Mouse (Mus musculus) liver, embryonic 14.5 days (tissue): ENCODE data around the gene Camp. TPM values are rescaled to one million over a fixed set of nuclear protein-coding genes. Genes with fewer than 3 reads are reported as not detected.
"Not testable (repeated sequence)": the region's sequence is repeated elsewhere in the genome, so short reads cannot be mapped to it uniquely, and the experiment has no call there.

ENCODE experiments used
- ATAC-seq: fragments of 200-750 bp; cut with Nextera tagmentation; 2 replicates; pipeline ENCODE4 v1.8.0; 2017; ENCODE audit warnings: moderate number of reproducible peaks, mild to moderate bottlenecking, moderate library complexity; ENCODE audit not compliant: insufficient read depth
- DNase-seq, 3 experiments: peaks; one replicate each; pipeline ENCODE4 v3.0.0-alpha.2; 2012 to 2013; ENCODE audit warnings: low read depth in 3 of 3, low spot score in 3 of 3
- H3K27ac ChIP-seq: fragments of 300-500 bp; sonication (generic); 2 replicates; pipeline ENCODE4 v1.5.1; 2014; ENCODE audit warnings: moderate library complexity, mild to moderate bottlenecking, control low read depth, inconsistent platforms
- H3K27me3 ChIP-seq: fragments of 300-500 bp; sonication (generic); 2 replicates; pipeline ENCODE4 v1.6.1; 2014; ENCODE audit warnings: mild to moderate bottlenecking, low read length, moderate library complexity; ENCODE audit not compliant: control insufficient read depth, insufficient read depth
- H3K36me3 ChIP-seq: fragments of 300-500 bp; sonication (generic); replicated peaks from 2 replicates; pipeline ENCODE4 v1.6.1; 2014; ENCODE audit warnings: low read depth; ENCODE audit not compliant: control insufficient read depth, insufficient read depth
- H3K4me1 ChIP-seq, 2 experiments: fragments of 200-500 bp in 1 of 2; fragments of 300-500 bp in 1 of 2; sonication (generic) in 1 of 2; replicated peaks; 2 replicates each; pipeline ENCODE4 v1.6.1; 2012 to 2014; ENCODE audit warnings: antibody characterized with exemption in 1 of 2, inconsistent platforms in 1 of 2, low read length in 1 of 2; ENCODE audit not compliant: control insufficient read depth in 2 of 2, insufficient read depth in 2 of 2
- H3K4me2 ChIP-seq: fragments of 300-500 bp; sonication (generic); 2 replicates; pipeline ENCODE4 v1.6.1; 2014; ENCODE audit warnings: low read depth, mild to moderate bottlenecking, control low read depth, moderate library complexity
- H3K4me3 ChIP-seq, 2 experiments: fragments of 200-500 bp in 1 of 2; fragments of 300-500 bp in 1 of 2; sonication (generic) in 1 of 2; 2 replicates each; pipeline ENCODE4 v1.5.1; 2012 to 2014; ENCODE audit warnings: low read depth in 2 of 2, low read length in 2 of 2, mild to moderate bottlenecking in 2 of 2, control low read depth in 1 of 2, inconsistent platforms in 1 of 2, moderate library complexity in 1 of 2; ENCODE audit not compliant: insufficient read depth in 1 of 2
- H3K9ac ChIP-seq: fragments of 300-500 bp; sonication (generic); replicated peaks from 2 replicates; pipeline ENCODE4 v1.6.1; 2014; ENCODE audit warnings: mild to moderate bottlenecking, control low read depth, moderate library complexity
- H3K9me3 ChIP-seq: fragments of 300-500 bp; sonication (generic); 2 replicates; pipeline ENCODE4 v1.6.1; 2016; ENCODE audit warnings: low read length, mixed read lengths; ENCODE audit not compliant: control insufficient read depth
- CTCF ChIP-seq: IDR thresholded peaks from 2 replicates; pipeline ENCODE4 v1.5.1; 2016; ENCODE audit warnings: antibody characterized with exemption, low read depth, control low read depth
- EP300 ChIP-seq: IDR thresholded peaks from 2 replicates; pipeline ENCODE4 v1.6.1; 2016; ENCODE audit warnings: antibody characterized with exemption, low read depth
- WGBS: fragments of 180-500 bp; shearing (Covaris S2); extraction: QIAGEN DNeasy Blood & Tissue Kit; methylation state at CpG from one replicate; pipeline ENCODE4 v1.1.7; 2014; ENCODE audit not compliant: insufficient replicate concordance; 5-methylcytosine and 5-hydroxymethylcytosine counted together
- microRNA-seq: library from miRNA; unstranded; fragments of <30 nt; microRNA quantifications from one replicate; pipeline ENCODE4, GENCODE M21; 2016
- polyA plus RNA-seq, 2 experiments: library from polyadenylated mRNA; depleted of rRNA in 1 of 2; stranded (reverse) in 1 of 2; unstranded in 1 of 2; fragments of >200 nt; fragmentation: Nextera tagmentation in 1 of 2; extraction: Ambion mirVana in 1 of 2; gene quantifications; 2 replicates each; pipeline versions ENCODE4 v1.2.1 to v1.2.3; 2012 to 2014

The Camp gene
- polyA plus RNA-seq, 2 experiments: 56.1 to 101 TPM

DNA sequence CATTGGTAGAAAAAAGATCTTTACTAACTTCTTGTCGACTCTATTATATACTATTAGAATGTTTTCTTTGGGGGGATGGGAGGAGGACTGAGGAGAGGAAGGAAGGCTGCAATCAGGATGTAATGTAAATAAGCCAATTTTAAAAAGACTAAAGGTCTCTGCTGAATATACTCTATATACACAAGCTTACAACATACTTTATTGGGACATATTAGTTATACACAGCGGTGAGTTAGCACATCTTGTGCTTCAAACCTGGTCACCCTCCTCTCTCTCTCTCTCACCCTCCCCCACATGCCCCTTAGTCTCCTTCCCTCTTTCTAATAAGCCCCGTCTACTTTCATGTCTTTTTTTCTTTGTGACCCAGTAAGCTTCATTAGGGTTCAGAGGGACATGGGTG, 41.5 kb downstream of the Camp start:
- no peak overlapping the region for H3K9ac ChIP-seq
- ATAC-seq (no peak), DNase-seq (no peak)
- no peak overlapping the region for H3K27ac ChIP-seq
- no peaks in the 10 kb centered on the region for H3K9me3 ChIP-seq
- H3K4me3 ChIP-seq: no peak overlapping the region
- no peaks in the 10 kb centered on the region for H3K4me1 ChIP-seq
- no peak for TF ChIP-seq CTCF
- TF ChIP-seq EP300: no peak
- 29% methylated on average over 3 of the region's 3 CpGs for WGBS
- H3K27me3 ChIP-seq: no peaks in the 10 kb centered on the region
- H3K4me2 ChIP-seq: no peak overlapping the region
- H3K36me3 ChIP-seq: no peaks in the 10 kb centered on the region

DNA sequence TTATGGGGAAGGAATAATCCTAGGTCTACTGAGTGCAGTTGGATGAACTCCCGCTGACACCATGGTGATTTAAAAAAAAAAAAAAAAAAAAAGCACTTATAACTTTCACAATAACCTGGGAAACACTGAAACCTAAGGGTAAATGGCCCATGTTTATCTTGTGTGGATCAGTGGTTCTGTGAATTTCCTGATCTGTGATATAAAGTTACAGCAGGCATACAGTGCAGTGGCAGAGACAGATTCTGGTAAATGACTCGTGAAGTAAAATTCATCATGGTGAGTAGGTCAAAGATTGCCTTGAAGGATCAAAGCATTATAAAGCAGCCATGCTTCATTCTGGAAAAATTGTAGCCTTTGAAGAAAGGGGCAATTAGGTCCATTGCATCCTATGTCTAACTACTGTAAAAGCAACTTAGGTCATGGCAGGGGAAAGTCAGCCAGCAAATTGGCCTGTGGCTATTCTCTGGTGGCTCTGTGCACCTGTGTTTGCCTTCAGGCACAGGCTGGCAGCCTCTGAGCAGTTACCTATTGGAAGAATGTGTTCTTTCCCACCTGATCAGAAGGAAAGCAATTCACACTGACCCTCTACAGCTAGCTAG, 42.6 kb downstream of the Camp start:
- no peak overlapping the region for H3K9ac ChIP-seq
- no peak overlapping the region for H3K4me3 ChIP-seq
- H3K36me3 ChIP-seq: no peaks in the 10 kb centered on the region
- TF ChIP-seq CTCF (no peak), EP300 (no peak)
- no peaks in the 10 kb centered on the region for H3K27me3 ChIP-seq
- 59% methylated on average over 2 of the region's 2 CpGs for WGBS
- H3K4me1 ChIP-seq: no peaks in the 10 kb centered on the region
- DNase-seq: no peak
- no peak for ATAC-seq
- no peak overlapping the region for H3K27ac ChIP-seq
- no peaks in the 10 kb centered on the region for H3K9me3 ChIP-seq
- no peak overlapping the region for H3K4me2 ChIP-seq

DNA sequence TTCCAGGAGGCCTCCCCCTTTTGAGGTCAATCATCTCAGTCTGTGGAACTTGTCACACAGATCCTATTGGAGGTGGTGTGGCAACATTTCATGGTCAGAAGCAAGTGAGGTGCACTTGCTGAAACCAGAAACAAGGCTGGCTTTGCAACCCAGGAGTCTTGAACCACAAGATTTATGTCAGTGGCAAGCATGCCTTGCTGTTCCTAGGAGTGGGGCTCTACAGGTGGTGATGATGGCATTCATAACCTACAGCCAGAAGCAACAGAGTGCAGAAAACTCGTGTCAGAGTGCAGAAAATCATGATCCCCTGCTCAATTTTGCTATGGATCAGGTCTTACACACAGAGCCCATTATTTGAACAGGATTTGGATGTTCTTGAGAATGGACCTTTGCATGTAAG, 43.2 kb downstream of the Camp start:
- DNase-seq (no peak), ATAC-seq (no peak)
- no peak for TF ChIP-seq CTCF
- no peak for TF ChIP-seq EP300
- no peaks in the 10 kb centered on the region for H3K4me1 ChIP-seq
- H3K9me3 ChIP-seq: no peaks in the 10 kb centered on the region
- 24% methylated on average over 1 of the region's 1 CpGs for WGBS
- no peak overlapping the region for H3K4me2 ChIP-seq
- no peak overlapping the region for H3K27ac ChIP-seq
- H3K36me3 ChIP-seq: no peaks in the 10 kb centered on the region
- H3K27me3 ChIP-seq: no peaks in the 10 kb centered on the region
- no peak overlapping the region for H3K4me3 ChIP-seq
- no peak overlapping the region for H3K9ac ChIP-seq

DNA sequence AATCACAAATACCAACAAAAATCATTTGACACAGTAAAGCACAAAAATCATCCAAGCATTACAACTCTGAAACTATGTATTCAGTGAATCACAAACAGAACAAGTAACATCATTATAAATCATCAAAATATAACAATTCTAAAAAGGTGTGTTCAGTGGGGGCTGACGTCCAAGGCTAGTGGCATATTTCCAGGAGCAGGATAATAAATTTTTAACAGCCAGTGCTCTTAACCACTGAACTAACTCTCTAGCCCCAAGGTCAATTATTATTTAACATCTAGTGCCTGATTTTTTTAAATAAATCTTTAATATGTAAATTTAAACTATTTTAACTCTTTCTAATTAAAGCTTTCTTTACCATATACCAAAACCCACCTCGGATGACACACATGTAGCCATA, 43.8 kb downstream of the Camp start:
- not testable (repeated sequence) for ATAC-seq, H3K9me3 ChIP-seq, H3K4me2 ChIP-seq, DNase-seq, H3K4me3 ChIP-seq, H3K9ac ChIP-seq, H3K36me3 ChIP-seq, H3K4me1 ChIP-seq, H3K27me3 ChIP-seq, H3K27ac ChIP-seq
- WGBS: 65% methylated on average over 2 of the region's 2 CpGs

DNA sequence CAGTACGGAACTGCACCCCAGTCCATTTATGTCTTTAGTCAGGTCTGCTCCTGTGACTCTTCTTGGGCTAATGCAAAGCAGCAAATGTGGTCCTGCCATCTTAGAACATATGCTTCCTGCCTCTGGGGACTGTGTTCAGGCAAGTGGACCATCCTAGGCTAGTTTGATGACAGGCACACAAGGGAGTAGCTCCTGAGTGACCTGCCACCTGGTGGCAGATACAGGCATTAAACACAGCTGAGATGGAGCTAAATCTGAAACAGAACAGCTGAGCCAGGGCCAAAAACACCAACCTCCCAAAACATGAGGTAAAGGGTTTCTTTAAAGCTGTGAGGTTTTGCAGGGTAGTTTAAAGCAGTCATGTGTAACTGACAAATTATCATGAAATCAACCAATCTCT, 51.4 kb downstream of the Camp start:
- DNase-seq: no peak

More for the DNA sequence above, 51.4 kb downstream of the Camp start:
- Histone ChIP-seq H3K4me2 (no peak overlapping the region), H3K4me1 (no peaks in the 10 kb centered on the region), H3K9ac (no peak overlapping the region), H3K36me3 (no peaks in the 10 kb centered on the region), H3K27ac (no peak overlapping the region), H3K27me3 (no peaks in the 10 kb centered on the region), H3K9me3 (no peaks in the 10 kb centered on the region), H3K4me3 (no peak overlapping the region)
- peak; percentile 58 for TF ChIP-seq CTCF
- TF ChIP-seq EP300: no peak
- ATAC-seq: no peak
- WGBS: 73% methylated on average over 1 of the region's 1 CpGs

Small RNAs within 50 kb of the gene (microRNA-seq; reads per million reads assigned to microRNA genes)
- 3.0 reads per million for gene Mir7089

Other genes with a start within 250 kb of the Camp start
- gene Fbxw24, start 223.6 kb downstream of the Camp start, polyA plus RNA-seq (2012; rRNA removed): not detected in 2 replicates
- gene Fbxw24, start 223.6 kb downstream of the Camp start, polyA plus RNA-seq (2014; fragmentation: Nextera tagmentation; extraction: Ambion mirVana): not detected in 2 replicates
- gene Fbxw25, start 185.0 kb downstream of the Camp start, polyA plus RNA-seq (2012; rRNA removed): not detected in 2 replicates
- gene Fbxw25, start 185.0 kb downstream of the Camp start, polyA plus RNA-seq (2014; fragmentation: Nextera tagmentation; extraction: Ambion mirVana): not detected in 2 replicates
- gene Fbxw18, start 146.9 kb downstream of the Camp start, polyA plus RNA-seq (2012; rRNA removed): not detected in 2 replicates
- gene Fbxw18, start 146.9 kb downstream of the Camp start, polyA plus RNA-seq (2014; fragmentation: Nextera tagmentation; extraction: Ambion mirVana): not detected in 2 replicates
- gene Fbxw26, start 103.5 kb downstream of the Camp start, polyA plus RNA-seq (2012; rRNA removed): 0.01 TPM in 1 of 2 replicates, not detected in the other
- not detected in 2 replicates for gene Fbxw26, start 103.5 kb downstream of the Camp start, polyA plus RNA-seq (2014; fragmentation: Nextera tagmentation; extraction: Ambion mirVana)
- gene Fbxw27, start 58.9 kb downstream of the Camp start, polyA plus RNA-seq (2012; rRNA removed): not detected in 2 replicates
- not detected in 2 replicates for gene Fbxw27, start 58.9 kb downstream of the Camp start, polyA plus RNA-seq (2014; fragmentation: Nextera tagmentation; extraction: Ambion mirVana)
- not detected in 2 replicates for gene Spink8, start 37.3 kb downstream of the Camp start, polyA plus RNA-seq (2012; rRNA removed)
- not detected in 2 replicates for gene Spink8, start 37.3 kb downstream of the Camp start, polyA plus RNA-seq (2014; fragmentation: Nextera tagmentation; extraction: Ambion mirVana)
- 34.0 and 34.3 TPM in 2 replicates for gene Nme6, start 16.9 kb downstream of the Camp start, polyA plus RNA-seq (2012; rRNA removed)
- 53.6 and 54.6 TPM in 2 replicates for gene Nme6, start 16.9 kb downstream of the Camp start, polyA plus RNA-seq (2014; fragmentation: Nextera tagmentation; extraction: Ambion mirVana)
- 7.6 and 10.8 TPM in 2 replicates for gene Cdc25a, start 26.0 kb upstream of the Camp start, polyA plus RNA-seq (2012; rRNA removed)
- gene Cdc25a, start 26.0 kb upstream of the Camp start, polyA plus RNA-seq (2014; fragmentation: Nextera tagmentation; extraction: Ambion mirVana): 11.9 and 14.9 TPM in 2 replicates
- gene Map4, start 81.8 kb upstream of the Camp start, polyA plus RNA-seq (2012; rRNA removed): 13.5 and 16.0 TPM in 2 replicates
- 6.6 and 7.7 TPM in 2 replicates for gene Map4, start 81.8 kb upstream of the Camp start, polyA plus RNA-seq (2014; fragmentation: Nextera tagmentation; extraction: Ambion mirVana)